Mouse (Mus musculus): Measurements from ENCODE around the gene Rhot1.

DNA sequence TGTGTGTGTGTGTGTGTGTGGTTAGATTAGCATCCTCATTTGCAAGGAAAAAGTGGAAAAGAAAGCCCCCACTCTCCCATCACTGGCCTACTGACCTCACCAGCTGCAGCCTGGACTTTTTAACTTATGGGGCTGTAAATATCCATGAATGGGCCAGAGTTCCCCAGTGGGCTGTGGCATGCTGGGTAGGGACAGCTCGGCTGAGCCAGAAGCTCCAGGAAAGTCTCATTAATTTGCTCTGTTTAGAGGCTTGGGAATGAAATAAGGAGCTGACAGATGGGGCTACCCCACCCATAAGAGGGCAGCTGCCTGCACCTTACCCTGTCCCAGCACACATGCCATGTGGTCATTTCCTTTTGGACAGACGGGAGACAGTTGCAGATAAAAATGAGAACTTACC lies 103.2 kb downstream of the Rhot1 start:
- TF ChIP-seq CTCF (IDR thresholded peaks at IDR 0.05; ENCODE audit: low read depth) = no peak
- TF ChIP-seq EP300 (optimal IDR thresholded peaks at IDR 0.05) = no peak
